Mouse (Mus musculus): ENCODE results near the gene Mast3. TPM values are rescaled to one million over a fixed set of nuclear protein-coding genes. Genes with fewer than 3 reads are reported as not detected.

Mast3 gene
- total RNA-seq, 2 experiments from 2014 or later: 452 to 459 TPM

GRCm38 (mm10) chr8:70760350-70760749 lies 44.5 kb downstream of the Mast3 start:
- DNase-seq: peak in 1 of 2 experiments; percentile 24

DNA sequence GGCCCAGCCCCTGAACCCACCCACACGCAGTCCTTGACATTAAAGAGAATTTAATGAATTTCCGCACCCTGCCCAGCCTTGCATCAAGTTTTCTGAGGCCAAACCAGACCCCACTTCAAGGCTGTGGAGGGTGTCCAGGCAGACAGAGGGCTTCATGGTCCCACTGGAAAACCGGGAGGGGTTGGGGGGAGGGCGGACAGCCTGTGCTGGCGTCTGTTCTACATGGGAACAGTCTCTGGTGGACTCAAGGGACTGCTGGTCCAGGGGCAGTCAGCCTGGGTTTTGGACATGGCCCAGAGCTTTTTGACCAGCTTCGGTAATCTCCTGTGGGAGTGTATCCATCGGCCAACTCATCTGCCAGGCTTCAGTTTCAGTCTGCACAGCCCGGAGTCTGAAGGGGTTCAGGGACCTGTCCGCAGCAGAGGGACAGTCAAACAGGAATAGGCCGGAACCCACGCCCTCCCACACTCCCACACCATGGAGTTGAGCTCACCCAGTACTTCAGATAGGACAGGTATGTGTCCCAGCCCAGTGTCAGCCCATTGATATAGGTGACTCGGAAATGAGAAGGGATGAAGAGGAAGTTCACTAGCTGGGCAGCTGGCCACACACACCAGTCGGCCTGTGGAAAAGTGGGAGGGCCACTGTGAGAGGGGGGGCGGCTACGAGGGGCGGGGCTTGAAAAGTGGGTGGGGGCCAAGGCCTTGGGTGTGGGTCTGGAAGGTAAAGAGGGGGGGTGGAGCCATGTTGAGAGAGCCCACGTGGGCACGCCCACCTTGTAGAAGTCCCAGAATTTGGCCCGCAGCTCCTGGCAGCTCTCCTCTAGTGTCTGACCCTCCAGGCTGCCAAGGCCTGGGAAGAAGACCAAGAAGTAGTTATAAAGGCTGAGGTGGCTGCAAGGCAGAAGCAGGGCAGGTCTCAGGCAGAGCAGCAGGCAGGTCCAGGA lies 46.0 kb downstream of the Mast3 start:
- DNase-seq: peak in 1 of 2 experiments; percentile 39

DNA sequence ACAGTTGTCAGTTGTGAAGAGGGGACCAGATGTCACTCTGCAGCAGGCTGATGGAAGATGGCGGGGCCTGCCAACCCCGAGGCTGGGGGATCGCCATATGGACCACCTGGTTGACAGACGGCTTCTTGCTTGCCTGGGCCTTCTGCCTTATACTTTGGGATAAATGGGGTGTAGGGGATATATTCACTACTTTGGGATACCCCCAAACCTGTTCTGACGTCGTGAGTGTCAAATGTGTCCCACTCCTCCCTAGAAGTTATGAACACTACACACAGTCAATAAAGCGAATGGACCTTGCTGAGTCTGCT lies 46.6 kb downstream of the Mast3 start:
- DNase-seq: peak in 1 of 2 experiments; percentile 57

DNA sequence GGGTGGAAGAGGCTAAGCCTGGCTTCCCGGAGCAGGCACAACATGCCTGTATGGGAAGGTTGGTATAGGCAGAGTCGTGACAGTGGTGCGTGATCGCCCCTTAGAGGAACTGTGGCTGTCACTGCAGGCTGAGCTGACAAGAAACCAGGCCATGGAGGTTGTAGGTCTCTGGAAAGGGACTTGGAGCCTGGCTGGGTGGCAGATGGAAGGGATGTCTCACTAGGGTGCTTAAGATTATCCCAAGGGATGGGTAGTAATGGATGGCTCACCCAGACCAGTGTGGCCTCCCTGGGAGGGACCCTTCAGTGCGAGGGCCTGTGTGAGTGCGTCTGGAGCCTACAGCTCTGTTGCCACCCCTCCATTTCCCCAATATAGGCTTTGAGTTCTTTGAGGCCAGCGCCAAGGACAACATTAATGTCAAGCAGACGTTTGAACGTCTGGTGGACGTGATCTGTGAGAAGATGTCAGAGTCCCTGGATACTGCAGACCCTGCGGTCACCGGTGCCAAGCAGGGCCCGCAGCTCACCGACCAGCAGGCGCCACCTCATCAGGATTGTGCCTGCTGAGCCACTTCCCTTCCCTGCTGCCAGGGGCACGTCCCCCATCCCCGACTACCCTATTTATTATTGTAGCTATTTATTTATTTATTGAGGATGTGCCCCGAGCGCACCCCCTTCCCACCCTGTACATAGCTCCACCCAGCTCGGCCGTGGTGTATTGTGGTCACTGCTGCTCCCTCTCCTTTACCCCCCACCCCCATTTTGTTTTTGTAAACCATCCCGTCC lies 47.1 kb downstream of the Mast3 start:
- peak in 1 of 2 experiments; percentile 24 for DNase-seq

DNA sequence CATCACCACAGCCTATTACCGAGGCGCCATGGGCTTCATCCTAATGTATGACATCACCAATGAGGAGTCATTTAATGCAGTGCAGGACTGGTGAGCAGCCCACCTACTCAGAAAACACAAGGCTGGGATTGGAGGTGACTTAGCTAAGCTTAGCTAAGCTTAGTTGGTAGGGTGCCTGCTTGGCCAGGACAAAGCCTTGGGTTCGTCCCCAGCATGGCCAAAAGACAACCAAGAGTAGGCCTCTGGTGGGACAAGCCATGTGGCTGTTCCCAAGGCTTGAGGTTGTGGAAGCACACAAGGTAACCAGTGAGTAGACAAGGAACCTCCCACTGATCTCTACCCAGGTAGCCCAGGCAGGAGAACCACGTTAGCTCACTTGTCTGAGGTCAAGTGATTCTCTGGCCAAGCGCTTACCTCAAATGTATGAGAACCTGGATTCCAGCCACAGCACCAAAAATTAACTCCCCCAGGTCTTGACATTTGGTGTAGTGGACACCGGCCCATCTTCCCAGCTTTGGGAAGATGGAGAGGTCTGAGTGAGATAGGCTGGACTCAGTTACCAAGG lies 48.3 kb downstream of the Mast3 start:
- peak in 1 of 2 experiments; percentile 7 for DNase-seq

DNA sequence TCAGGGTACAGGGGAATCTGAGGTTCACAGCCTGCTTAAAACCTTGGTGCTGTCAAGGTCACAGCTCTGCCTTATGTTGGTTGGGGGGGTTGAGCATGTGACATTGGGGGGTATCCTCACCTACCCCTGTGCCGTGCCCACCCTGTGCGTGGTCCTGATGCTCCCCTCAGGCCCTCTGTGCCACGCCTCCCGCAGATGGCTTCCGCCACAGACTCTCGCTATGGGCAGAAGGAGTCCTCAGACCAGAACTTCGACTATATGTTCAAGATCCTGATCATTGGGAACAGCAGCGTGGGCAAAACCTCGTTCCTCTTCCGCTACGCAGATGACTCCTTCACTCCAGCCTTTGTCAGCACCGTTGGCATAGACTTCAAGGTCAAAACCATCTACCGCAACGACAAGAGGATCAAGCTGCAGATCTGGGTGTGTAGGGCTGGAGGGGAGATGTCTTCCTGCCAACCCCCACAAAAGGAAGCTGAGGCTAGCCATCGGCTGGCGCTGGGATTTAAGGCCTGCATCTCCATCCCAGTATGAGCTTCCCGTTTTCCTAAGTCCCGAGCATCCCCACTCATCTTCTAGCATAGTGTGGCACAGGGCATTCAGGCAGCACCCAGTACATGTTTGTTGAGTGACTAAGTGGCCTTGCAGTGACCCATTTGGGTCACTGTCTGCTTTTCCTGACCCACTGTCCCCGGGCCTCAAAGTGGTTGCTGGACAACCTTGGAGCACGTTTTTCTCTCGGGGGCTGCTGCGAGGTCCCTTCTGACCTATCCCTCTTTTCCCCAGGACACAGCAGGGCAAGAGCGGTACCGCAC lies 49.0 kb downstream of the Mast3 start:
- peak in 1 of 2 experiments; percentile 4 for DNase-seq

DNA sequence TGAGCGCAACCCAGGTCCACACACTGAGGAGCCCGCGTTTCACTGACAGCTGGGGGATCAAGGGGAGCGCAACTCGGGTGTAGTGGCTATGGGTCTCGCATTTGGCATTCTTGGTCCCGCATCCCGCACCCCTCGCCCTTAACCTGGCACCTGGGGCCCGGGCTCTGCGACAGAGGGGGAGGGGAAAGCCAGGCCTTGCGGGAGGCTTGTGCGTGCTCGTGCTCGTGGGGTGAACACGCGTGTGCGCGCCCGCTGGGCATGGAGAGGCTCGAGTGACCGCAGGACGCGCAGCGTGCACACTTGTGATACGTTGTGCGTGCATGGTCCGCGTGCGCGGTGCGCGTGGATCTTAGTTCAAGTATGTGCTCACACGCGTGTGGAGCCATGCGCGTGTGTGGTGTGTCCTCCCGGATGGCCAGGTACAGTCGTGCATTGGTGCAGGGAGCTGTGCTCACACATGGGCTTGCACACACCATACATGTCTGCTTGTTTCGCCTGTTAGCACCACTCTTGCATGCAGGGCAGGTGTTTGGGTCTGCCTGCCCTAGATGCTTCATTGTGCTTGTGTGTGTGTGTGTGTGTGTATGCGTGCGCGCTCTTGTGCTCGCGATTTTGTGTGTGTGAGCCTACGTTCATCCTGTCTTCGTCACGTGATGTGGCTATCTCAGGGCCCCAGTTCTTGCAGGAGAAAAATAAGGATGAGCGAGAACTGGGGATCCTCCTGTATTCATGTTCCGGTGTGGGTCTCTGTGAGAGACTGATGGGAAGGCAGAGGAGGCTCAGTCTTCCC lies 49.8 kb downstream of the Mast3 start:
- peak in 1 of 2 experiments; percentile 71 for DNase-seq

DNA sequence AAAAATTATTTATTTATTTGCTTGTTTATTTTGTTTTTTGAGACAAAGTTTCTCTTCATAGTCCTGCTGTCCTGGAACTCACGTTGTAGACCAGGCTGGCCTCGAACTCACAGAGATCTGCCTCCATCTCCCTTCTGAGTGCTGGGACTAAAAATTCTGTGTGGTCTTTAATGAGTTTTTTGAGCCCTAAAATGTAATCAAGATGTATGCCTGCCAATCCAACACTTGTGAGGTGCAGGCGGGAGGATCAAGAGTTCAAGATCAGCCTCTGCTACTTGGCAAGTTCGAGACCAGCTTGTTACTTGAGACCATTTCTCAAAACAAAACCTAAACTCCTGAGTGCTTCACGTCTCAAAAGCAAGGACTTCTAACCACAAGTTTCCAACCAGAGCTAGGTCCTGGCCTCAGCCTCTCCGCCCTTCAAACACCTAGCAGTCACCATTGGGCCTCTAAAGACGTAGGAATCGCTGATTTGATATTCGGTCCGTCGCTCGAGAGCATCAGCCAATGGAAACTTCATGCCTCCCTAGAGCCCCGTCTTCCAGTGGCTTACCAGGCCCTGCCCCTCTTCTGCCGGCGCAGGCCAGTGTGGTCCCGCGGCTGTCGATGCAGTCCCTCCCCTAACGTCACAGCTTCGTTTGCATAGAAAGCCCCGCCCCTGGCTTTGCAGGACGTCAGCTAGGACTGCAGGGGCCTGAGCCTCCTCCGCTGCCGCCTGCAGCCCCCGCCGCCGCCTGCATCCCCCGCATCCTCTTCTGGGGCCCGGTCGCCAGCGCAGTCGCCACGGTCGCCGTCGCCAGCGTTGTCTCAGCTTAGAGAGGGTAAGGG lies 50.6 kb downstream of the Mast3 start, which contains the start of gene Rab3a:
Gene Rab3a (plus strand): TSS at position 637 of the 828 bp plus-strand sequence.
- DNase-seq: peak; percentile 97 to 98

DNA sequence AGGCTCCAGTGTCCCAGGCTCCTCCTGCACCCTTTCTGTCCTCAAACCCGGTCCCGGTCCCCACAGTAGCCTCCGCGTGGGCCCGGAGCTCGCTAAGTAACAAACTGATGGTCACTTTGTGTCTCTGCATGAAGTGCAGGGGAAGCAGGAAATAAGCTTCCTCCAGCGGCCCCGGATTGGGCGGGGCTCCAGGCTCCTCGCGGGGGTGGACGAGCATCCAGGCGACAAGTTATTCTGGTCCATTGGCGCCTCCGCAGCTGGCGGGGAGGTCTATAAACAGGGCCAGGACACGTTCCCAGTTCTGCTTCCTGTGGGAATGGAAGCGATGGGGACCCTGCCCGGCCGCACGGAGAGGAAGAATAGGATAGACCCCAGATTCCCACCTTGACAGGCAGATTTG lies 51.7 kb downstream of the Mast3 start:
- peak; percentile 71 to 73 for DNase-seq

DNA sequence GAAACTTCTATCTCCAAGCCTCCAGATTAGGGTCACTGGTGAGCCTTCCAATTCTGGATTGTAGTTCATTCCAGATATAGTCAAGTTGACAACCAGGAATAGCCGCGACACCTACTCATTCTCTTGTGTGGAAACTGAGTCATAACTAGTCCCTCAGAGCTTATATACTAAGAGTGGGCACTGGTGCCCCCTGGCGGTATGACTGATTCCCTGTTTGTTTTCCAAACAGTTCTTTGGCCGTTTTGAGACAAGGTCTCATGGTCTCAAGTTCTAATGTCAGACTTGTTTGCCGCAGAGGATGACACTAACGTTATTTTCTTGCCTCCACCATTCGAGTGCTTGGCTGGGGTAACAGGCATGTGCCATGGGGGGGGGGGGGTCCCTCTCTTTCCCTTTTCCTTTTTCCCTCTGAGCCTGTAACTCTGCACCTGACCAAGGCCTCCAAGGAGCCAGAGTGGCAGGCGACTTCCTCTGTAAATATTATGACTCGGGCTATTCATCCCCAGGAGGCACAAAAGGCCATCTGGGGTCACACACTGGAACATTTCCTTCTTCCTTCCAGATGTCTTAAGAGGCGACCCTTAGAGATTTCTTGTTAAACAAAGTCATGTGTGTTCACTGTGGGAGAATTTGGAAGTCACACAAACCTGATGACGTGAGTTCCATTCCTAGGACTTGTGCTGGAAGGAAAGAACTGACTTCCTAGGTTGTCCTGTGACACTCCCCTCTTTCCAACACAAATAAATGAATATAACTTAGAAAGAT lies 52.7 kb downstream of the Mast3 start:
- no peak for DNase-seq

DNA sequence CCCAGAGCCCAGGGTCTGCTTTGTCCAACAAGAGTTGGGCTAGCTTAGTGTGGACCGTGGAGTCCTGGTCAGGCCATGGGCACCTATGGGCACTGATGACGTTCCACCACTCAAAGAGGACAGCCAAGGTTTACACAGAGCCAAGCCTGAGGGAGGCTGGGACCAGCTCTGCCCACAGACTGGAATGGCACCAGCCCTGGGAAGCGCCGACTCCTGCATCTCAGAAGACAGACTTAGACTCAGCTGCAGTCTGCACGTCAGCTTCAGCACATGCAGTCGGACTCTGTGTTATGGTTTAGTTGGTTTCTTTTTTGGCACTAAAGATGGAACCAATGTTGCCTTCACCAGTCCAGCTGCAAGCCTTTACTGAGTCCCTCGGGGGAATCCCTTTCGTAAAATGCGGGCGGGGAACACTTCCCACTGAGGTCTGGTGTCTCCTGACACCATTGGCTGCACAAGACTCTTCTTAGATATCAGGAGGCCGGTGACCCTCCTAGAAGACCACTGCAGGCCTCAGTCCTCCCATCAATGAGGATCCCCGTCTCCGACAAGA lies 54.6 kb downstream of the Mast3 start:
- no peak for DNase-seq

- DNase-seq: no peak
Measured at GRCm38 (mm10) chr8:70749097-70749674, 55.7 kb downstream of the Mast3 start.

- DNase-seq: no peak
Measured at GRCm38 (mm10) chr8:70748246-70749096, 56.4 kb downstream of the Mast3 start.

DNA sequence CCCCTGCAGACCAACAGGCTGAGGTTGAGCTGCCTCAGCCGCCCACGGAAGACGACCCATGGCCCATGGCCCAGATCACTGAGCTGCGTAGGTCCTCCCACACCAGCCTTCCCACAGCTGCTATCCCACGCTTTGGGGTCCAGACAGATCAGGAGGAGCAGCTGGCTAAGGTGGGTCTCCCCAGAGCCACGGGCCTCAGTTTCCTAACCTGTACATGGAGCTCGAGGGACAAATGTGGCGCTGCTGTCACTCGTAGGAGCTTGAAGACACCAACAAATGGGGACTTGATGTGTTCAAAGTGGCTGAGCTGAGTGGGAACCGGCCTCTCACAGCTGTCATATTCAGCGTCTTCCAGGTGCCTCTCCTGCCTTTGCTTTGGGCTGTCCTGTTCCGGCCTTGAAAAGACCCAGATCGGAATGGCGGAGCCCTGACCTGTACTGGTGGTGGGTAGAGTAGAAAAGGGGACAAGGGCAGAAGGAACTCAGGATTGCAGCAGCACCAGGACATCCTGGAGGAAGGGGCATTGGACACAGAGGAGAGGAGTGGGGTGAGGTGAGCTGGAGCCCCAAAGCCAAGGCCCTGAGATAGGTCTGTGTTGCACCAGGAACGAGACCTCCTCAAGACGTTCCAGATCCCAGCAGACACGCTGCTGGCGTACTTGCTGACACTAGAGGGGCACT lies 57.5 kb downstream of the Mast3 start:
- DNase-seq: no peak

- DNase-seq: no peak
Measured at GRCm38 (mm10) chr8:70746676-70747075, 58.2 kb downstream of the Mast3 start.

GRCm38 (mm10) chr8:70745691-70746220 lies 59.1 kb downstream of the Mast3 start:
- DNase-seq: no peak

DNA sequence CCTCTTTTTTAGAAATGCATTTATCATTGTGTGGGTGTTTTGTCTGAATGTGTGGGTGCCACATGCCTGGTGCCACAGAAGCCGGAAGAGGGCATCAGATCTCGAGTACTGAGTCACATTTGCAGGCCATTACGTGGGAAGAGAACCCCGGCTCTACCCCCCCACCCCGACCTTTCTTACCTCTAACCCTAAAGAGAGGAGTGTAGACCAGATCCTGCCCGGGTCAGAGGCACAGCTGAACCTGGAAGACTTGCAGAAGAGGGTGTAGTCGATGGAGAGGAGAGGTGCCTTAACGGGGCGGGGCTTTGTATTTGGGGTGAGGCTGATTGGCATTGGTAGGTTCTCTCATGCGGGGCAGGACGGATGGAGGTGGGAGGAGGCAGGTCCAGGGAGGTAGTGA lies 60.0 kb downstream of the Mast3 start:
- no peak for DNase-seq
